Mouse (Mus musculus) lung, postnatal 0 days (tissue): ENCODE measurements around the gene Mast1. TPM values are rescaled to one million over a fixed set of nuclear protein-coding genes. Genes with fewer than 3 reads are reported as not detected.

Experiments
- ATAC-seq: fragments of 200-750 bp; cut with Nextera tagmentation; 2 replicates; pipeline ENCODE4 v1.8.0; 2017; ENCODE audit warnings: moderate library complexity
- DNase-seq: peaks from one replicate; pipeline ENCODE4 v3.0.0-alpha.2; 2016; ENCODE audit warnings: low spot score
- H3K27ac ChIP-seq: fragments of 300-500 bp; sonication (generic); 2 replicates; pipeline ENCODE4 v1.5.1; 2014; ENCODE audit warnings: antibody characterized with exemption, mild to moderate bottlenecking, low read length, mixed read lengths
- H3K27me3 ChIP-seq: fragments of 300-500 bp; sonication (generic); replicated peaks from 2 replicates; pipeline ENCODE4 v1.6.1; 2014; ENCODE audit warnings: low read length, mixed read lengths; ENCODE audit not compliant: insufficient read depth
- H3K36me3 ChIP-seq: fragments of 300-500 bp; sonication (generic); 2 replicates; pipeline ENCODE4 v1.6.1; 2014; ENCODE audit warnings: low read length, mixed read lengths; ENCODE audit not compliant: insufficient read depth
- H3K4me1 ChIP-seq: fragments of 300-500 bp; sonication (generic); 2 replicates; pipeline ENCODE4 v1.6.1; 2014; ENCODE audit warnings: antibody characterized with exemption, low read depth, low read length, mixed read lengths; ENCODE audit not compliant: insufficient read depth
- H3K4me2 ChIP-seq: fragments of 300-500 bp; sonication (generic); replicated peaks from 2 replicates; pipeline ENCODE4 v1.6.1; 2014; ENCODE audit warnings: low read depth, mild to moderate bottlenecking, low read length, moderate library complexity, mixed read lengths
- H3K4me3 ChIP-seq: fragments of 300-500 bp; sonication (generic); 2 replicates; pipeline ENCODE4 v1.5.1; 2014; ENCODE audit warnings: low read depth, low read length
- H3K9ac ChIP-seq: fragments of 300-500 bp; sonication (generic); replicated peaks from 2 replicates; pipeline ENCODE4 v1.6.1; 2014; ENCODE audit warnings: low read depth, mild to moderate bottlenecking
- H3K9me3 ChIP-seq: fragments of 300-500 bp; sonication (generic); 2 replicates; pipeline ENCODE4 v1.6.1; 2016; ENCODE audit warnings: low read length, mixed read lengths
- CTCF ChIP-seq: IDR thresholded peaks from 2 replicates; pipeline ENCODE4 v1.5.1; 2016; ENCODE audit warnings: antibody characterized with exemption, mild to moderate bottlenecking
- EP300 ChIP-seq: IDR thresholded peaks from 2 replicates; pipeline ENCODE4 v1.6.1; 2016; ENCODE audit warnings: antibody characterized with exemption, mild to moderate bottlenecking, control low read depth
- WGBS: fragments of 180-500 bp; shearing (Covaris S2); extraction: QIAGEN DNeasy Blood & Tissue Kit; methylation state at CpG from one replicate; pipeline ENCODE4 v1.1.7; 2014; 5-methylcytosine and 5-hydroxymethylcytosine counted together
- polyA plus RNA-seq: library from polyadenylated mRNA; unstranded; fragments of >200 nt; fragmentation: Nextera tagmentation; extraction: Ambion mirVana; gene quantifications from 2 replicates; pipeline ENCODE4 v1.2.1, GENCODE M21; 2015

Mast1 gene
- 0.32 and 0.33 TPM in 2 replicates for polyA plus RNA-seq

DNA sequence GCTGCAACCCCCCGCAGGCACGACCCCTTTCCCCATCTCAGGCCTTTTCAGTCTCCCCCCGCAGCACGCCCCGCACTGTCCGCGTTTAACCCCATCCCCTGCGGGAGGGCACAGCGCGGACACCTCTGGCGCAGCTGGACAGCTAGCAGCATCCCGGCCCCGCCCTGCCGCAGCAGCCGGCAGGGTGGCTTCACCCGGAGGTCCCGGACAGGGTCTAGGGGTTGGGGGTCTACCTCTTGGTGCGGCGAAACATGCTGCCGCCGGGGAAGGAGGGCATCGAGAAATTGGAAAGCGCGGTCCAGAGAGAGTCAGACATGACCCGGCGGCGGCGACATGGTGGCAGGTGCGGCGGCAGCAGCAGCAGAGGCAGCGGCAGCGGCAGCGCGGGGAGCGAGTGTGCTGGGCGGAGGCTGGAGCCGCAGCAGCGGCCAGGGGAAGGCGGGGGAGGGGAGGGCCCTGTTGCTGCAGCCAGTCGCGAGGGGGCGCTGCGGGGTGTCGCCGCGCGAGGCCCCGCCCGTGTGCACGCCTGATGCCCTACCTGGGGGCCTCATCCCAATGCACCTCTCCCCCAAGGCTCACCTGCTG, at the start of gene Mast1:
TSS of gene Mast1 (minus strand) at position 398 of the 585 bp plus-strand sequence.
- Histone ChIP-seq H3K4me3 (peak within 1 kb of the TSS; percentile 20; the same call in 1 of the 2 replicates), H3K36me3 (no peaks in the 10 kb centered on the region), H3K4me1 (no peaks in the 10 kb centered on the region), H3K4me2 (peak within 1 kb of the TSS; percentile 55), H3K9ac (no peak within 1 kb of the TSS), H3K27me3 (peaks cover 30% of the 10 kb centered on the region), H3K9me3 (no peaks in the 10 kb centered on the region), H3K27ac (no peak within 1 kb of the TSS)
- DNase-seq: peak; percentile 69
- TF ChIP-seq EP300 (no peak), CTCF (peak; percentile 61)
- peak; percentile 83 for ATAC-seq
- WGBS: under 1% methylated on average over 34 of the region's 50 CpGs

DNA sequence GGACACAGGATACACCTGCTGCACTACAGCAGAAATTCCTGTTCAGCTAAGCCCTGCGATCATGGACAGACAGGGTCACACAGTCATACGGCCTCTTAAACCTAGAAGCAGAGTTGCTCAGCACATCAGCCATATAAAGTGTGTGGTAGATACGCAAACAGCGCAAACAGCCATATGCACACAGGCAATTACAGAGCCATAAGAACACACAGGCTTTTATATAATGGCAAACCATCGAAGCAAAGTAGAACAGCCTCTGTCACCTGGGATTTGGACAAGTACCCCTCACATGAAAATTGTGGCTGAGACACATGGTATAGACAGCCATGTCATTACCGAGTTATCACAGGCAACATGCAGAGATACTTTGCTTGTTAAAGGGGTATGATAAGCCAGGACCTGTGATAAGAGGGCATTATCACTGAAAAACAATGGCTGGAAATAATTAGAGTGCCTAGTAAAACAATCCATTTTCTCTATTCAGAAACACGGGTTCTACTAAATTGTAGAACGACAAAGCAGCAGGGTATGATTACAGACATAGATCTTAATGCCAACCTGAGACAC, 49.3 kb upstream of the Mast1 start:
- peaks cover 47% of the 10 kb centered on the region for H3K4me1 ChIP-seq
- no peak for DNase-seq
- no peaks in the 10 kb centered on the region for H3K9me3 ChIP-seq
- no peaks in the 10 kb centered on the region for H3K27me3 ChIP-seq
- TF ChIP-seq EP300 (0 out of 2 replicates have a peak, but pooled peaks have one; percentile 1), CTCF (no peak)
- H3K27ac ChIP-seq: peak overlapping the region; percentile 92
- H3K4me2 ChIP-seq: peak overlapping the region; percentile 91
- H3K9ac ChIP-seq: 0 out of 2 replicates have a peak overlapping the region, but pooled peaks have one; percentile 62
- peak overlapping the region; percentile 45 for H3K4me3 ChIP-seq
- H3K36me3 ChIP-seq: no peaks in the 10 kb centered on the region
- WGBS: 30% methylated on average over 8 of the region's 8 CpGs
- ATAC-seq: no peak

DNA sequence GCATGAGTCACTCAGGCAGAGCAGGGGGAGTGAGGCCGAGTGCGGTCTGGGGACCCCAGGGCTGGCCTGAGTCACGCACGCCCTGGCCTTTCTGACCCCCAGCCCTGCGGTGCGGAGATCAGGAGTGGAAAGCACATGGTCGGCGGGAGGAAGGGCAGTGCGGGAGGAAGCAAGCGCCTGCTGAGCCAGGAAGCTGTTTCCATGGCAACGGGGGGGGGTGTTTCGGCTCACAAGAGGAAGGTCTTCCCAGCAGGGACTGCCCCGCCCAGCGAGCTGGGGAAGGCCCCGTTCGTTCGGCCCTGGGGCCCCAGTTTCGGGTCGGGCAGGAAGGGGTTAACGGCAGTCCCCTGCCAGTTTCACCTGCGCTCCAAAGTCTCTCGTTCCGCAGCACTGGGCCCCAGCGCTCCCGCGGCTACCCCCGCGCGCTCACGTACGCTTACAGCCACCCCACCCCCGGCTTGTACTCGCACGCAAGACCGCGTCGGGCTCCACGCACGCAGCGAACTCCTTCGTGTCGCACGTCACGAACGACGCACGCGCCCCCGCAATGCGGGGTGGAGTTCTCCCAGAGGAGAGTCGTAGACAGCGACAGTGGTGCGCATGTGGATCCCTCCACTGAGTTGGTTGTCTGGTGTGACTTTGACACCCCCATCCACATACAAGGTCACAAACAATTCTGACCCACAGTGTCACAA, 48.7 kb upstream of the Mast1 start:
- ATAC-seq (peak; percentile 30), DNase-seq (peak; percentile 92)
- Histone ChIP-seq H3K27me3 (no peaks in the 10 kb centered on the region), H3K9ac (peak overlapping the region; percentile 62), H3K9me3 (no peaks in the 10 kb centered on the region), H3K4me1 (peaks cover 53% of the 10 kb centered on the region), H3K4me3 (peak overlapping the region; percentile 45), H3K36me3 (no peaks in the 10 kb centered on the region), H3K27ac (peak overlapping the region; percentile 92), H3K4me2 (peak overlapping the region; percentile 91)
- no peak for TF ChIP-seq CTCF
- TF ChIP-seq EP300: peak; percentile 6; the same call in 1 of the 2 replicates
- under 1% methylated on average over 53 of the region's 53 CpGs for WGBS

DNA sequence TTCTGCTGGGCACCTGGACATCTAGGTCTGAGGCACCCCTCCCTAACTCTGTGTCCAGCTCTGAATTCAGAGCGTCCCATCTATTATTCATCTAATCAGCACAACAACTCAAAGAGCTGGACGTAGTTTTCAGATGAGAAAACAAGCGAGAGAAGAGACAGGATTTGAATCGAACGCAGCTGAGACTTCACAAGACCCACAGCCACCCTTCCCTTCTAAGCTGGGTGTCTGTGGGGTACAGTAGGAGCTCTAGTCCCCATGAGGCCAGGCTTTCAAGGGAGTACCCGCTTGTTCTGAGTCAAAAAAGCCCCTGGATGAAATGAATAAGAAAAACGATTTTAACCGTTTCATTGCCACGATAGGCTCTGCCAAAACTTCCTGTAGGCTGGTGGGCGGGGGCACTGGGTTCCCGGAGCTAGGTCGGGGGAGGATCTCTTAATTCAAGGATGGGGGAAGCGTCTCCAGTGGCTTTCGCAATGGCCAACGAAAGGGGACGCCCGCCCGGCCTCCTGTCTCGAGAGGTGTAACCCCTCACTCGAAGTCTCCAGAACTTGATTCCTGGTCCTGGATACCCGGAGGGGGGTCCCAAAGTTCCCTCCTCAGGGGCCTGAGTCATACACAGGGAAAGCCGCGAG, 48.0 kb upstream of the Mast1 start:
- Histone ChIP-seq H3K4me3 (peak overlapping the region; percentile 45), H3K4me1 (peaks cover 59% of the 10 kb centered on the region), H3K9ac (peak overlapping the region; percentile 62), H3K27ac (peak overlapping the region; percentile 92), H3K9me3 (no peaks in the 10 kb centered on the region), H3K27me3 (no peaks in the 10 kb centered on the region), H3K4me2 (peak overlapping the region; percentile 91), H3K36me3 (no peaks in the 10 kb centered on the region)
- ATAC-seq (no peak; the same call in 1 of the 2 replicates), DNase-seq (peak; percentile 75)
- TF ChIP-seq EP300 (no peak), CTCF (no peak)
- WGBS: under 1% methylated on average over 23 of the region's 23 CpGs

DNA sequence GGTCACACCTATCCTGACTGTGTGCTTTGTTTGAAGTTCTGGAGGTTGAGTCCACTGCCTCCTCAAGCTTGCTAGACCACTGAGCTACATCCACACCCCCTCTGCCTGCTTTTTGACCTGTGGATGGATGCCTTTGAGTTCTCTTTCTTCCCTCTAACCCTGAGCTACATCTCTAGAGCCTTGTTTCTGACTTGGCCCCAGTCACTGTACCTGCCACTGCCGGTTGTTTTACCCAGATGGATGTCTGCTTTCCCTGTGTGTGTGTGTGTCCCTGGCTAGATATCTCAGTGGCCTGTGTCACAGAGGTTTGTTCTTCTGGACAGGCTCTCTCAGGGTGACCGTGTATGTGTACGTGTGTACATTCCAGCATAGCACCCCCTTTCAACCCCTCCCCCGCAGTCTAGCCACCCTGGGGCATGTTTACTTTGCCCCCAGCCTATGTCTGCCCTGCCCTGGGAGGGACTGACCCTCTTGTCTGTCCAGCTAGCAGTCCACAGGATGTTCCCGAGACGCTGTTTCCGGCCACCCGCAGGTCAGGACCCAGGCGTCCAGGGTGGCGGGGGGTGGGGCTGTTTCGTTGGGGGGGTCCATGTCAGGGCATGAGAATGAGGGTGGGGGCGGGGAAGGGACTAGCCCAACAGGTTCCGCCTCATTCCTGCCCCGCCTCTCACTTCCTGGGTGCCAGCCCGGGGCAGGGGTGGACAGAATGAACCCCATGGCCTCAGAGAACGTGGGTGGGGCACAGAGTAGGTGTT, 47.3 kb upstream of the Mast1 start:
- peak; percentile 40 for ATAC-seq
- DNase-seq: peak; percentile 87
- H3K27ac ChIP-seq: peak overlapping the region; percentile 92
- H3K9ac ChIP-seq: peak overlapping the region; percentile 62; the same call in 1 of the 2 replicates
- 6% methylated on average over 16 of the region's 16 CpGs for WGBS
- H3K27me3 ChIP-seq: no peaks in the 10 kb centered on the region
- peaks cover 60% of the 10 kb centered on the region for H3K4me1 ChIP-seq
- peak overlapping the region; percentile 91 for H3K4me2 ChIP-seq
- peak; percentile 84 for TF ChIP-seq EP300
- no peak for TF ChIP-seq CTCF
- peak overlapping the region; percentile 45 for H3K4me3 ChIP-seq
- H3K36me3 ChIP-seq: no peaks in the 10 kb centered on the region
- H3K9me3 ChIP-seq: no peaks in the 10 kb centered on the region
